12 mouse cellular contexts compared by ENCODE assay signal in the genomic region with DNA sequence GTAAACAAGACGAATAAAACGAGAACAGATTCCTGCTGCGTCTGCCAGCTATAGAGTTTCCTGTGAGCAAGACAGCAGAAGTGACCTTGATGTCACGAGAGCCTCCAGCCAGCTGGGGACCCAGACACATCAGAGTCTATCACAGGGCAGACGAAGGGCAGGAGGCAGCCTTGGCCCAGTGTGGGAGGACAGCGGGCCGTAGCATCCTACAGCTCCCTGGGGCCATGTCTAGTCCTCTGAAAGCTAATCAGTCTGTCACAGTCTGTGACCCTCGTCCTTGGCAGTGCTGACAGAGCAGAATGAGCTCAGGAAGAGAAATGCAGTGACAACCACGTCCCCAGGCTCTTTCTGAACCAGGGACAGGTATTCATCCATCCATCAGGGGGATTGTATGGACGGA.
DNase-seq lines count a peak whose midpoint lies in the region; ATAC-seq and TF ChIP-seq lines count a peak whose summit lies in the region.
"Had no signal": no experiment of that assay in that cellular context is flagged by ENCODE, and none has a peak within 500 bp of the region (broad histone marks: within the 10 kb centered on the region; RNA-seq: fewer than 3 reads in every experiment).

No protein-coding gene starts in this region.

- no peak for TF ChIP-seq CTCF in cerebellum, adult 2 months (IDR thresholded peaks at IDR 0.05; ENCODE audit: borderline replicate concordance, insufficient read depth, low read depth, low read length)
- TF ChIP-seq CTCF in liver, postnatal 0 days (IDR thresholded peaks at IDR 0.05; ENCODE audit: low read depth): no peak

- no peak overlapping the region for H3K27ac ChIP-seq in cerebellum, adult 2 months (ENCODE audit: insufficient read depth, low read length)
- H3K27ac ChIP-seq in liver, postnatal 0 days (ENCODE audit: low read depth): no peak overlapping the region
- no peak overlapping the region for H3K27ac ChIP-seq in liver, embryonic 12.5 days
- peak overlapping the region; percentile 36 for H3K27ac ChIP-seq in hindbrain, embryonic 13.5 days
- 0 out of 2 replicates have a peak overlapping the region, but pooled peaks have one; percentile 33 for H3K27ac ChIP-seq in neural tube, embryonic 15.5 days (replicated peaks)
- H3K27ac ChIP-seq in forebrain, embryonic 13.5 days: no peak overlapping the region
- H3K27ac ChIP-seq: limb, embryonic 15.5 days had no signal

- no peaks in the 10 kb centered on the region for H3K27me3 ChIP-seq in cerebellum, adult 2 months (ENCODE audit: control insufficient read depth, insufficient read depth, low read length)
- no peaks in the 10 kb centered on the region for H3K27me3 ChIP-seq in liver, postnatal 0 days (ENCODE audit: insufficient read depth, low read length)
- H3K27me3 ChIP-seq in liver, embryonic 12.5 days (replicated peaks): no peaks in the 10 kb centered on the region
- no peaks in the 10 kb centered on the region for H3K27me3 ChIP-seq in hindbrain, embryonic 13.5 days
- H3K27me3 ChIP-seq in neural tube, embryonic 15.5 days (replicated peaks): no peaks in the 10 kb centered on the region
- H3K27me3 ChIP-seq in forebrain, embryonic 13.5 days: no peaks in the 10 kb centered on the region
- H3K27me3 ChIP-seq: limb, embryonic 15.5 days had no signal

- no peaks in the 10 kb centered on the region for H3K4me1 ChIP-seq in cerebellum, adult 2 months (ENCODE audit: control insufficient read depth, insufficient read depth, low read length)
- H3K4me1 ChIP-seq in liver, postnatal 0 days (ENCODE audit: insufficient read depth): no peaks in the 10 kb centered on the region
- no peaks in the 10 kb centered on the region for H3K4me1 ChIP-seq in liver, embryonic 12.5 days
- H3K4me1 ChIP-seq in hindbrain, embryonic 13.5 days (replicated peaks): peaks cover 11% of the 10 kb centered on the region
- 0 out of 2 replicates have a peak, but pooled peaks cover 4% of the 10 kb centered on the region for H3K4me1 ChIP-seq in neural tube, embryonic 15.5 days
- H3K4me1 ChIP-seq in forebrain, embryonic 13.5 days: no peaks in the 10 kb centered on the region
- H3K4me1 ChIP-seq: limb, embryonic 15.5 days had no signal

- H3K4me3 ChIP-seq in cerebellum, adult 2 months (replicated peaks; ENCODE audit: insufficient read depth, low read depth, low read length): no peak overlapping the region
- no peak overlapping the region for H3K4me3 ChIP-seq in liver, postnatal 0 days (ENCODE audit: low read depth, low read length)
- no peak overlapping the region for H3K4me3 ChIP-seq in liver, embryonic 12.5 days
- H3K4me3 ChIP-seq in hindbrain, embryonic 13.5 days: no peak overlapping the region
- H3K4me3 ChIP-seq in neural tube, embryonic 15.5 days (replicated peaks): no peak overlapping the region
- H3K4me3 ChIP-seq in forebrain, embryonic 13.5 days: no peak overlapping the region
- H3K4me3 ChIP-seq: limb, embryonic 15.5 days had no signal

- ATAC-seq in liver, postnatal 0 days: peak; percentile 45; the same call in 1 of the 2 replicates
- no peak for ATAC-seq in liver, embryonic 12.5 days
- no peak for ATAC-seq in hindbrain, embryonic 13.5 days (ENCODE audit: low FRiP score)
- no peak for ATAC-seq in neural tube, embryonic 15.5 days (ENCODE audit: low FRiP score)
- ATAC-seq in forebrain, embryonic 13.5 days: no peak

- TF ChIP-seq EP300 in liver, postnatal 0 days (IDR thresholded peaks at IDR 0.05; ENCODE audit: low read depth): no peak

- no peaks in the 10 kb centered on the region for H3K36me3 ChIP-seq in liver, postnatal 0 days (replicated peaks; ENCODE audit: insufficient read depth, low read length)
- H3K36me3 ChIP-seq in liver, embryonic 12.5 days: no peaks in the 10 kb centered on the region
- H3K36me3 ChIP-seq in hindbrain, embryonic 13.5 days: no peaks in the 10 kb centered on the region
- no peaks in the 10 kb centered on the region for H3K36me3 ChIP-seq in neural tube, embryonic 15.5 days
- no peaks in the 10 kb centered on the region for H3K36me3 ChIP-seq in forebrain, embryonic 13.5 days (ENCODE audit: poor library complexity, severe bottlenecking)
- H3K36me3 ChIP-seq: G1E; limb, embryonic 15.5 days had no signal

- no peaks in the 10 kb centered on the region for H3K9me3 ChIP-seq in liver, postnatal 0 days (ENCODE audit: low read length)
- H3K9me3 ChIP-seq in liver, embryonic 12.5 days (replicated peaks): no peaks in the 10 kb centered on the region
- no peaks in the 10 kb centered on the region for H3K9me3 ChIP-seq in hindbrain, embryonic 13.5 days
- no peaks in the 10 kb centered on the region for H3K9me3 ChIP-seq in neural tube, embryonic 15.5 days (replicated peaks)
- no peaks in the 10 kb centered on the region for H3K9me3 ChIP-seq in forebrain, embryonic 13.5 days (replicated peaks)
- H3K9me3 ChIP-seq: limb, embryonic 15.5 days had no signal

- 28% methylated on average over 10 of the region's 10 CpGs for WGBS in cerebellum, adult 2 months
- WGBS in liver, postnatal 0 days (ENCODE audit: insufficient replicate concordance): 64% methylated on average over 10 of the region's 10 CpGs
- WGBS in liver, embryonic 12.5 days (ENCODE audit: insufficient replicate concordance): 61% methylated on average over 10 of the region's 10 CpGs
- 39% methylated on average over 10 of the region's 10 CpGs for WGBS in hindbrain, embryonic 13.5 days
- 45% methylated on average over 10 of the region's 10 CpGs for WGBS in neural tube, embryonic 15.5 days
- WGBS in forebrain, embryonic 13.5 days: 72% methylated on average over 10 of the region's 10 CpGs

- DNase-seq in cerebellum, adult 2 months: peak; percentile 13 to 14
- DNase-seq in cerebellum, adult 11 months: no peak
- DNase-seq in liver, postnatal 0 days: no peak
- DNase-seq in thymus, postnatal 25 days: no peak
- DNase-seq: gastrocnemius, postnatal 14 days; layer of hippocampus, adult 9-11 months had no signal

- H3K9ac ChIP-seq in liver, postnatal 0 days (replicated peaks): no peak overlapping the region
- no peak overlapping the region for H3K9ac ChIP-seq in liver, embryonic 12.5 days
- no peak overlapping the region for H3K9ac ChIP-seq in hindbrain, embryonic 13.5 days
- H3K9ac ChIP-seq in neural tube, embryonic 15.5 days (replicated peaks): no peak overlapping the region
- H3K9ac ChIP-seq in forebrain, embryonic 13.5 days: no peak overlapping the region
- H3K9ac ChIP-seq: limb, embryonic 15.5 days had no signal

- H3K4me2 ChIP-seq in liver, postnatal 0 days (ENCODE audit: low read depth, low read length): no peak overlapping the region
- no peak overlapping the region for H3K4me2 ChIP-seq in liver, embryonic 12.5 days
- no peak overlapping the region for H3K4me2 ChIP-seq in hindbrain, embryonic 13.5 days
- no peak overlapping the region for H3K4me2 ChIP-seq in neural tube, embryonic 15.5 days
- H3K4me2 ChIP-seq in forebrain, embryonic 13.5 days: no peak overlapping the region
- H3K4me2 ChIP-seq: limb, embryonic 15.5 days had no signal

- no peak for TF ChIP-seq POLR2A in cerebellum, adult 2 months (IDR thresholded peaks at IDR 0.05; ENCODE audit: borderline replicate concordance, insufficient read depth, low read length)

Comparison
In these comparisons a context has a peak if more than half of its experiments do, and no peak if none do; other contexts are left out.
1. DNase-seq: peak in cerebellum, adult 2 months (2 of 2); none in cerebellum, adult 11 months (single experiment), liver, postnatal 0 days (single experiment) and thymus, postnatal 25 days (single experiment).
2. H3K27ac ChIP-seq: peak in hindbrain, embryonic 13.5 days (single experiment) and neural tube, embryonic 15.5 days (single experiment); none in cerebellum, adult 2 months (single experiment), liver, postnatal 0 days (single experiment), liver, embryonic 12.5 days (single experiment) and forebrain, embryonic 13.5 days (single experiment).